In genomic region chr9:83679626-83680025, GRCm38 (mm10) we compare ENCODE assay signal across 24 mouse cellular contexts.
DNase-seq lines count a peak whose midpoint lies in the region; ATAC-seq and TF ChIP-seq lines count a peak whose summit lies in the region.
"Had no signal": no experiment of that assay in that cellular context is flagged by ENCODE, and none has a peak within 500 bp of the region (broad histone marks: within the 10 kb centered on the region; RNA-seq: fewer than 3 reads in every experiment).

No protein-coding gene starts in this region.

- no peaks in the 10 kb centered on the region for H3K36me3 ChIP-seq in forebrain, embryonic 12.5 days (replicated peaks)
- H3K36me3 ChIP-seq in forebrain, embryonic 13.5 days (ENCODE audit: poor library complexity, severe bottlenecking), result no peaks in the 10 kb centered on the region
- no peaks in the 10 kb centered on the region for H3K36me3 ChIP-seq in midbrain, embryonic 10.5 days
- no peaks in the 10 kb centered on the region for H3K36me3 ChIP-seq in midbrain, embryonic 13.5 days
- no peaks in the 10 kb centered on the region for H3K36me3 ChIP-seq in liver, embryonic 11.5 days (ENCODE audit: control insufficient read depth, insufficient read depth, low read length)
- H3K36me3 ChIP-seq: heart, embryonic 10.5 days; heart, embryonic 13.5 days; hindbrain, embryonic 12.5 days had no signal

- H3K9ac ChIP-seq in forebrain, embryonic 12.5 days, result no peak overlapping the region
- H3K9ac ChIP-seq in forebrain, embryonic 13.5 days, result no peak overlapping the region
- H3K9ac ChIP-seq in midbrain, embryonic 13.5 days (replicated peaks), result no peak overlapping the region
- H3K9ac ChIP-seq in liver, embryonic 11.5 days (ENCODE audit: low read depth, low read length), result no peak overlapping the region
- H3K9ac ChIP-seq: heart, embryonic 13.5 days; hindbrain, embryonic 12.5 days had no signal

- peaks cover 2% of the 10 kb centered on the region; the same call in 1 of the 2 replicates for H3K27me3 ChIP-seq in forebrain, embryonic 12.5 days
- no peaks in the 10 kb centered on the region for H3K27me3 ChIP-seq in forebrain, embryonic 13.5 days
- H3K27me3 ChIP-seq in midbrain, embryonic 10.5 days (ENCODE audit: low read depth, poor library complexity, severe bottlenecking), result no peaks in the 10 kb centered on the region; the same call in 1 of the 2 replicates
- H3K27me3 ChIP-seq in midbrain, embryonic 13.5 days, result no peaks in the 10 kb centered on the region
- peaks cover 9% of the 10 kb centered on the region for H3K27me3 ChIP-seq in Patski
- no peaks in the 10 kb centered on the region for H3K27me3 ChIP-seq in liver, embryonic 11.5 days (replicated peaks; ENCODE audit: control insufficient read depth, insufficient read depth, low read length)
- H3K27me3 ChIP-seq: heart, embryonic 13.5 days; hindbrain, embryonic 12.5 days had no signal

- no peak overlapping the region for H3K4me2 ChIP-seq in forebrain, embryonic 12.5 days
- H3K4me2 ChIP-seq in forebrain, embryonic 13.5 days, result no peak overlapping the region
- H3K4me2 ChIP-seq in midbrain, embryonic 13.5 days (replicated peaks), result no peak overlapping the region
- no peak overlapping the region for H3K4me2 ChIP-seq in liver, embryonic 11.5 days
- H3K4me2 ChIP-seq: heart, embryonic 13.5 days; hindbrain, embryonic 12.5 days had no signal

- WGBS in forebrain, embryonic 12.5 days, result 36% methylated on average over 3 of the region's 3 CpGs
- WGBS in forebrain, embryonic 13.5 days, result 39% methylated on average over 3 of the region's 3 CpGs
- WGBS in midbrain, embryonic 10.5 days, result 53% methylated on average over 3 of the region's 3 CpGs
- 21% methylated on average over 3 of the region's 3 CpGs for WGBS in midbrain, embryonic 13.5 days
- 63% methylated on average over 3 of the region's 3 CpGs for WGBS in liver, embryonic 11.5 days

- POLR2A ChIA-PET in Patski (lab: Charles Lee), result no interaction called here

- ATAC-seq in forebrain, embryonic 12.5 days (ENCODE audit: low FRiP score), result peak; percentile 21; the same call in 1 of the 2 replicates
- ATAC-seq in forebrain, embryonic 13.5 days, result no peak
- ATAC-seq in midbrain, embryonic 13.5 days, result no peak
- peak; percentile 57 for ATAC-seq in Patski
- ATAC-seq in liver, embryonic 11.5 days (replicated peaks; ENCODE audit: low FRiP score), result no peak
- ATAC-seq: CD4-positive, CD25-positive, alpha-beta regulatory T cell, adult 4 months; forebrain, embryonic 14.5 days; hindbrain, embryonic 16.5 days had no signal

- DNase-seq in kidney, adult 9 months, result peak; percentile 17
- no peak for DNase-seq in kidney, adult 18-20 months
- DNase-seq in midbrain, embryonic 10.5 days (ENCODE audit: low spot score), result no peak
- no peak for DNase-seq in Patski (ENCODE audit: low read depth, low spot score)
- DNase-seq in liver, embryonic 11.5 days (ENCODE audit: low spot score), result no peak
- DNase-seq: adrenal gland, postnatal 10 days; adrenal gland, postnatal 36 days; cerebellum, adult 18-20 months; cerebellum, adult 9-10 months; cerebellum, postnatal 14 days; gastrocnemius, postnatal 10 days; gastrocnemius, postnatal 36 days; heart, adult 2 months; heart, postnatal 14 days; heart, postnatal 4 days had no signal

- CTCF ChIA-PET in Patski (lab: Charles Lee), result interaction anchor here (1.0 to 1.3 kb wide), 5 partner anchors 12 to 28 kb away, joined by 3 to 4 read pairs (median 3); no protein-coding TSS in a partner anchor

- H3K9me3 ChIP-seq in forebrain, embryonic 12.5 days, result no peaks in the 10 kb centered on the region
- H3K9me3 ChIP-seq in forebrain, embryonic 13.5 days (replicated peaks), result no peaks in the 10 kb centered on the region
- no peaks in the 10 kb centered on the region for H3K9me3 ChIP-seq in midbrain, embryonic 10.5 days (replicated peaks)
- H3K9me3 ChIP-seq in midbrain, embryonic 13.5 days, result no peaks in the 10 kb centered on the region
- no peaks in the 10 kb centered on the region for H3K9me3 ChIP-seq in liver, embryonic 11.5 days (ENCODE audit: control insufficient read depth, low read length)
- H3K9me3 ChIP-seq: heart, embryonic 10.5 days; heart, embryonic 13.5 days; hindbrain, embryonic 12.5 days had no signal

- no peak overlapping the region for H3K27ac ChIP-seq in forebrain, embryonic 12.5 days
- H3K27ac ChIP-seq in forebrain, embryonic 13.5 days, result no peak overlapping the region
- 0 out of 2 replicates have a peak overlapping the region, but pooled peaks have one; percentile 10 for H3K27ac ChIP-seq in midbrain, embryonic 10.5 days (replicated peaks)
- no peak overlapping the region for H3K27ac ChIP-seq in midbrain, embryonic 13.5 days
- no peak overlapping the region for H3K27ac ChIP-seq in liver, embryonic 11.5 days (ENCODE audit: low read depth, low read length)
- H3K27ac ChIP-seq: heart, adult 2 months; heart, embryonic 10.5 days; heart, embryonic 13.5 days; hindbrain, embryonic 12.5 days had no signal

- no peak for TF ChIP-seq CTCF in Patski (IDR thresholded peaks at IDR 0.05)

- H3K4me1 ChIP-seq in forebrain, embryonic 12.5 days, result peaks cover 14% of the 10 kb centered on the region
- H3K4me1 ChIP-seq in forebrain, embryonic 13.5 days, result peaks cover 4% of the 10 kb centered on the region; the same call in 1 of the 2 replicates
- H3K4me1 ChIP-seq in midbrain, embryonic 10.5 days, result peaks cover 18% of the 10 kb centered on the region
- peaks cover 3% of the 10 kb centered on the region; the same call in 1 of the 2 replicates for H3K4me1 ChIP-seq in midbrain, embryonic 13.5 days (replicated peaks)
- H3K4me1 ChIP-seq in liver, embryonic 11.5 days (replicated peaks; ENCODE audit: control insufficient read depth, insufficient read depth, low read length), result no peaks in the 10 kb centered on the region; the same call in 1 of the 2 replicates
- H3K4me1 ChIP-seq: heart, embryonic 10.5 days; heart, embryonic 13.5 days; hindbrain, embryonic 12.5 days had no signal

- in situ Hi-C loops in Patski (cut with MboI; ENCODE audit: low pct_unique_long_range_greater_than_20kb), result no loop called here

- no peak overlapping the region for H3K4me3 ChIP-seq in forebrain, embryonic 12.5 days (replicated peaks)
- H3K4me3 ChIP-seq in forebrain, embryonic 13.5 days, result no peak overlapping the region
- H3K4me3 ChIP-seq in midbrain, embryonic 10.5 days, result no peak overlapping the region
- H3K4me3 ChIP-seq in midbrain, embryonic 13.5 days (replicated peaks), result no peak overlapping the region
- H3K4me3 ChIP-seq in liver, embryonic 11.5 days (ENCODE audit: low read depth, low read length), result no peak overlapping the region
- H3K4me3 ChIP-seq: heart, adult 2 months; heart, embryonic 10.5 days; heart, embryonic 13.5 days; hindbrain, embryonic 12.5 days had no signal

Comparison
In these comparisons a context has a peak if more than half of its experiments do, and no peak if none do; other contexts are left out.
1. ATAC-seq: peak in forebrain, embryonic 12.5 days (single experiment) and Patski (single experiment); none in forebrain, embryonic 13.5 days (single experiment), midbrain, embryonic 13.5 days (single experiment) and liver, embryonic 11.5 days (single experiment).